8 mouse cellular contexts compared by ENCODE assay signal in genomic region chr9:52028521-52029405, GRCm38 (mm10). TPM values are rescaled to one million over a fixed set of nuclear protein-coding genes. Genes with fewer than 3 reads are reported as not detected.
DNase-seq lines count a peak whose midpoint lies in the region; ATAC-seq and TF ChIP-seq lines count a peak whose summit lies in the region.

No protein-coding gene starts in this region.

- H3K9me3 ChIP-seq in heart, embryonic 11.5 days (replicated peaks; ENCODE audit: control insufficient read depth, low read length), result no peaks in the 10 kb centered on the region
- H3K9me3 ChIP-seq in liver, postnatal 0 days (ENCODE audit: low read length), result no peaks in the 10 kb centered on the region

- TF ChIP-seq CTCF in liver, postnatal 0 days (IDR thresholded peaks at IDR 0.05; ENCODE audit: low read depth), result no peak

- H3K4me1 ChIP-seq in heart, embryonic 11.5 days (ENCODE audit: control insufficient read depth, insufficient read depth, low read length), result peaks cover 10% of the 10 kb centered on the region
- peaks cover 7% of the 10 kb centered on the region; the same call in 1 of the 2 replicates for H3K4me1 ChIP-seq in liver, postnatal 0 days (ENCODE audit: insufficient read depth)

- H3K27me3 ChIP-seq in heart, embryonic 11.5 days (ENCODE audit: control insufficient read depth, insufficient read depth, low read length), result no peaks in the 10 kb centered on the region
- no peaks in the 10 kb centered on the region for H3K27me3 ChIP-seq in liver, postnatal 0 days (ENCODE audit: insufficient read depth, low read length)

- no peak overlapping the region; the same call in 1 of the 2 replicates for H3K27ac ChIP-seq in heart, embryonic 11.5 days (ENCODE audit: low read depth, low read length)
- no peak overlapping the region for H3K27ac ChIP-seq in liver, postnatal 0 days (ENCODE audit: low read depth)

- H3K4me3 ChIP-seq in heart, embryonic 11.5 days (ENCODE audit: low read depth, low read length), result no peak overlapping the region
- no peak overlapping the region for H3K4me3 ChIP-seq in liver, postnatal 0 days (ENCODE audit: low read depth, low read length)

- no peak for ATAC-seq in heart, embryonic 11.5 days (replicated peaks; ENCODE audit: insufficient number of reproducible peaks, low FRiP score, low TSS enrichment)
- ATAC-seq in liver, postnatal 0 days, result no peak

- DNase-seq in heart, adult 18-20 months, result peak; percentile 61 to 63
- peak; percentile 24 for DNase-seq in 416B (ENCODE audit: low read depth)
- DNase-seq in heart, adult 8-10 months (ENCODE audit: low spot score), result peak; percentile 64
- DNase-seq in liver, postnatal 0 days, result peak; percentile 23
- no peak for DNase-seq in ovary, postnatal 14 days (ENCODE audit: low spot score)
- DNase-seq in frontal cortex, postnatal 14 days (ENCODE audit: low spot score in 2 of 2), result no peak
- DNase-seq in right cerebral cortex, postnatal 14 days, result no peak

- H3K36me3 ChIP-seq in heart, embryonic 11.5 days (ENCODE audit: control insufficient read depth, insufficient read depth, low read length), result no peaks in the 10 kb centered on the region
- H3K36me3 ChIP-seq in liver, postnatal 0 days (replicated peaks; ENCODE audit: insufficient read depth, low read length), result no peaks in the 10 kb centered on the region

- 46% methylated on average over 9 of the region's 9 CpGs for WGBS in heart, embryonic 11.5 days (ENCODE audit: insufficient replicate concordance)
- WGBS in liver, postnatal 0 days (ENCODE audit: insufficient replicate concordance), result 36% methylated on average over 9 of the region's 9 CpGs

- H3K9ac ChIP-seq in heart, embryonic 11.5 days (ENCODE audit: low read depth, low read length), result no peak overlapping the region
- H3K9ac ChIP-seq in liver, postnatal 0 days (replicated peaks), result no peak overlapping the region

- H3K4me2 ChIP-seq in heart, embryonic 11.5 days, result no peak overlapping the region
- no peak overlapping the region for H3K4me2 ChIP-seq in liver, postnatal 0 days (ENCODE audit: low read depth, low read length)

- peak; percentile 60; the same call in 1 of the 2 replicates for TF ChIP-seq EP300 in liver, postnatal 0 days (IDR thresholded peaks at IDR 0.05; ENCODE audit: low read depth)

RNA-seq across cellular contexts. Expression of gene Rdx, which starts 18.2 kb away (rescaled TPM):
- 10 to 100 TPM; 88.4 to 91.8 TPM for total RNA-seq in heart, adult 18-20 months (2021)
- 203 and 213 TPM in 2 replicates for polyA plus RNA-seq in heart, embryonic 11.5 days (2014; fragmentation: Nextera tagmentation; extraction: Ambion mirVana)
- total RNA-seq in heart, adult 8-10 months (2022), result 10 to 100 TPM; 85.9 to 98.0 (median 89.2) TPM
- 57.7 and 71.5 TPM in 2 replicates for polyA plus RNA-seq in liver, postnatal 0 days (2015; fragmentation: Nextera tagmentation; extraction: Ambion mirVana)

Comparison
In these comparisons a context has a peak if more than half of its experiments do, and no peak if none do; other contexts are left out.
1. DNase-seq: peak in heart, adult 18-20 months (2 of 2), 416B (single experiment), heart, adult 8-10 months (single experiment) and liver, postnatal 0 days (single experiment); none in ovary, postnatal 14 days (single experiment), frontal cortex, postnatal 14 days (0 of 2) and right cerebral cortex, postnatal 14 days (single experiment).